Mouse (Mus musculus) small intestine, adult 2 months (tissue): ENCODE results near the gene Syne1. TPM values are rescaled to one million over a fixed set of nuclear protein-coding genes. Genes with fewer than 3 reads are reported as not detected.
A peak's percentile ranks its signal among the peaks of the same experiment; 100 is the strongest.

ENCODE experiments used
- H3K27ac ChIP-seq: fragments of 200-500 bp; 2 replicates; pipeline ENCODE4 v1.5.1; 2012; ENCODE audit warnings: low read depth, low read length, control low read depth, inconsistent platforms; ENCODE audit not compliant: insufficient read depth
- H3K27me3 ChIP-seq: fragments of 200-500 bp; 2 replicates; pipeline ENCODE4 v1.6.1; 2012; ENCODE audit warnings: mild to moderate bottlenecking, moderate library complexity, low read length, inconsistent platforms; ENCODE audit not compliant: control insufficient read depth, insufficient read depth
- H3K36me3 ChIP-seq: fragments of 200-500 bp; 2 replicates; pipeline ENCODE4 v1.6.1; 2012; ENCODE audit warnings: mild to moderate bottlenecking, low read length, control low read depth, inconsistent platforms; ENCODE audit not compliant: control insufficient read depth, insufficient read depth
- H3K4me1 ChIP-seq: fragments of 200-500 bp; 2 replicates; pipeline ENCODE4 v1.6.1; 2012; ENCODE audit warnings: low read length, inconsistent platforms, mixed read lengths; ENCODE audit not compliant: control insufficient read depth, insufficient read depth, insufficient read length
- H3K4me3 ChIP-seq: fragments of 200-500 bp; 2 replicates; pipeline ENCODE4 v1.5.1; 2012; ENCODE audit warnings: low read depth, mild to moderate bottlenecking, control low read depth, inconsistent platforms, low read length, moderate library complexity
- CTCF ChIP-seq: fragments of 200-500 bp; IDR thresholded peaks from 2 replicates; pipeline ENCODE4 v1.5.1; 2012; ENCODE audit warnings: low read depth, mild to moderate bottlenecking, control low read depth, inconsistent platforms, low read length, moderate library complexity, mixed read lengths; ENCODE audit not compliant: insufficient replicate concordance, insufficient read length; ENCODE audit errors: extremely low read depth
- POLR2A ChIP-seq: fragments of 200-500 bp; IDR thresholded peaks from 2 replicates; pipeline ENCODE4 v1.6.1; 2012; ENCODE audit warnings: low read depth, mild to moderate bottlenecking, control low read depth, inconsistent platforms, low read length, moderate library complexity
- WGBS: fragments of 180-500 bp; shearing (Covaris S2); methylation state at CpG from one replicate; pipeline ENCODE4 v1.1.7; 2018; 5-methylcytosine and 5-hydroxymethylcytosine counted together
- polyA plus RNA-seq: library from polyadenylated mRNA; depleted of rRNA; stranded (reverse); fragments of >200 nt; gene quantifications from 2 replicates; pipeline ENCODE4 v1.2.3, GENCODE M21; 2012

The Syne1 gene
- polyA plus RNA-seq, 1 experiment = 10.0 TPM

DNA sequence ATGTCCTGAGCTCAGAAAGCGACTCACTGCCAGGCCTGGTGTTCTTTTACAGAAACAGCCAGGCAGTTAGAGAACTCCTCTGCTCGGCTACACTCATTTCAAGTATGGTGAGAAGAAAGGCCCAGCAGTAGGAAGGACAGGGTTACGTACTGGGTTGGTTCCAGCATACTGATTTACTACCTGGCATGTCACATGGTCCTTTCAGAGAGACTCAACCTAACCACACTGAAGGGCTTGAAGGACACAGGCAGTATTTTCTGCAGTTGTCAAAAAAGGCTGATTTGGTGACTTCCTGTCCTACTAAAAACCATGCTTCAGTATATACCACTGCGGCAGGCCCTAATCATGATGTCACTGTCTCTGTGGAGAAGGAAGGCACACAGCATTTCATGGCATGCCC lies 238.8 kb downstream of the Syne1 start:
- Histone ChIP-seq H3K27me3 (no peaks in the 10 kb centered on the region), H3K27ac (no peak overlapping the region), H3K4me1 (no peaks in the 10 kb centered on the region), H3K36me3 (no peaks in the 10 kb centered on the region), H3K4me3 (no peak overlapping the region)
- no peak for TF ChIP-seq CTCF
- TF ChIP-seq POLR2A = no peak
- 76% methylated on average over 4 of the region's 4 CpGs for WGBS

- WGBS = 35% methylated on average over 4 of the region's 4 CpGs
These were observed 241.1 kb downstream of the Syne1 start for GRCm38 (mm10) chr10:5309961-5310713.

DNA sequence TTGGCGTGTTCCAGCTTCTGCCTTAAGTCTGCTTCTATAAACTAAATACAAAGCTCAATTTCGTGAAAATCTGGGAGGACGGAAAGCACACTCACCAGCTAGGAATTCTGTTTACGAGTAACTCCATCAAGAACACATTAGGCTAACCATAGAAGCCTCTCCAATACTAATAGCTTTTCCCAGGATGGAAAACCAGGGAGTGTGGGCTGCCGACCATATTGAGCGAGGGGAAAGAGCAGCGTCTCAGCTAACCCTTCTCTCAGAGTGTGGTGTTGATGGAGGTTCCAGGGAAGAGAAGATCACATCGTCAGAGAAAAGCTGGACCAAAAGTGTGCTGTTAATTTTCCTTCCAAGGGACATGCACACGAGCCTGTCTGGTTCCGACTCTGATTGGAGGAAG lies 241.9 kb downstream of the Syne1 start:
- Histone ChIP-seq H3K4me3 (peak overlapping the region; percentile 24), H3K36me3 (no peaks in the 10 kb centered on the region), H3K4me1 (no peaks in the 10 kb centered on the region), H3K27ac (peak overlapping the region; percentile 47), H3K27me3 (no peaks in the 10 kb centered on the region)
- 56% methylated on average over 10 of the region's 10 CpGs for WGBS
- no peak for TF ChIP-seq POLR2A
- TF ChIP-seq CTCF = no peak

More at GRCm38 (mm10) chr10:5309961-5310713, 241.1 kb downstream of the Syne1 start:
- Histone ChIP-seq H3K4me1 (no peaks in the 10 kb centered on the region), H3K4me3 (no peak overlapping the region), H3K36me3 (no peaks in the 10 kb centered on the region), H3K27me3 (no peaks in the 10 kb centered on the region), H3K27ac (no peak overlapping the region)
- TF ChIP-seq POLR2A = no peak
- TF ChIP-seq CTCF = no peak

GRCm38 (mm10) chr10:5305555-5305954 lies 245.7 kb downstream of the Syne1 start:
- no peaks in the 10 kb centered on the region for H3K4me1 ChIP-seq
- no peaks in the 10 kb centered on the region for H3K36me3 ChIP-seq
- whole genome bisulfite sequencing = 36% methylated on average over 6 of the region's 6 CpGs
- TF ChIP-seq CTCF = no peak
- TF ChIP-seq POLR2A = no peak
- no peak overlapping the region for H3K4me3 ChIP-seq
- no peaks in the 10 kb centered on the region for H3K27me3 ChIP-seq
- H3K27ac ChIP-seq = peak overlapping the region; percentile 52; the same call in 1 of the 2 replicates

DNA sequence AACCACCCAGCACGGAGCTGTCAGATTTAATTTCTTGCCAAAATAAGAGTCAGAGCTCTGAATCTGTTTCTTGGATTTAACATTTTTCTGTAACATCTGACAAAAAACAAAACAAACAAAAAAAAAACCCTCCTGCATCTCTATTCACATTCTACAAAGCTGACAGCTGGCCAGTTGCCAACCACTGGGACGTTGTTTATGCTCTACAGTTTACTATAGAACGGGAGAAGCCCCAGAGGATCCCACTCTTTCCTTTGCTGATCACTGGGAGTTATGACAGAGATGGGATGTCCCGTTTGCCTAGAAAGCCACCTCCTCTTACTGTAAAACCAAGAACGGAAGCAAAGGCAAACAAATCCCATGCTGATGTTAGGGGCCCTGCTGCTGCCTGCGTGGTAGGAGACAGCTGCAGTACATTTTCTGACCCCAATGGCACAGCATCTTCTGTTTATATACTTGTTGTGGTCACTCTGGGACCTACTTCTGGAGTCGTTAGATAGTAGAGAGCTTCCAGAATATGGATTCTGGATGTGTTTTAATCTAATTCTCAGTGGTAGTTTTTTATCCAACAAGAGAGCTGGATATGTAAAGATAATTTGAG lies 255.9 kb downstream of the Syne1 start:
- WGBS = 40% methylated on average over 7 of the region's 7 CpGs
- no peak overlapping the region for H3K4me3 ChIP-seq
- H3K4me1 ChIP-seq = no peaks in the 10 kb centered on the region
- no peaks in the 10 kb centered on the region for H3K27me3 ChIP-seq
- no peak overlapping the region for H3K27ac ChIP-seq
- no peak for TF ChIP-seq POLR2A
- no peak for TF ChIP-seq CTCF
- H3K36me3 ChIP-seq = no peaks in the 10 kb centered on the region

- Histone ChIP-seq H3K4me1 (no peaks in the 10 kb centered on the region), H3K36me3 (no peaks in the 10 kb centered on the region), H3K27ac (peak overlapping the region; percentile 93), H3K27me3 (no peaks in the 10 kb centered on the region; the same call in 1 of the 2 replicates), H3K4me3 (no peak overlapping the region; the same call in 1 of the 2 replicates)
- TF ChIP-seq CTCF = no peak
- TF ChIP-seq POLR2A = no peak
- WGBS = 61% methylated on average over 5 of the region's 5 CpGs
These were observed 261.7 kb downstream of the Syne1 start for GRCm38 (mm10) chr10:5289575-5289909.
